30 mouse cellular contexts compared by ENCODE assay signal in the genomic region with DNA sequence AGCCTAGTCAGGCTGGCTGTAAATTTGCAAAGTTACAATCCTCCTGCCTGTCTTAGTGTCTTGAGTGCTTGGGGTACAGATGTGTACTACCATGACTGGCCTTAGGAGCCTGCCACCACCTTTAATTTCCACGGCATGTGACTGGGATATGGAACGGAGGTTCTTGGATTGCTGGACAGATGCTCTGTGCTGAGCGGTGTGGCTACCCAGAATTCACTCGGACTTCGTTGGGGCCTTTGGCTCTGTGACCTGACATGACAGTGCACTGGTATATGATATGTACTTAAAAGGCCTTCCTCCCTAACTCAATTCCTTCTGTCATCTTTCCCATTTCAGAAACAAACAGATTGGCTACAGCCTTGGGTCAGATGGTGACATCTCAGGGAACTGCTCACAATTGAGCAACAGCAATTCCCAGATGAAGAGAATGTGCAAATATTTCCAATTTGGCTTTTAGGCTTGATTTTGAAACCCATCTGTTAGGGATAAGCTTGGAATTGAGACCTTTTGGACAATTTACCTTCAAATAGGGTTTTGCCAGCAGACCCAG. TPM values are rescaled to one million over a fixed set of nuclear protein-coding genes. Genes with fewer than 3 reads are reported as not detected.
DNase-seq lines count a peak whose midpoint lies in the region; ATAC-seq and TF ChIP-seq lines count a peak whose summit lies in the region.
"Had no signal": no experiment of that assay in that cellular context is flagged by ENCODE, and none has a peak within 500 bp of the region (broad histone marks: within the 10 kb centered on the region; RNA-seq: fewer than 3 reads in every experiment).

No protein-coding gene starts in this region.

- peak; percentile 55 for DNase-seq in gastrocnemius, adult 18-20 months (ENCODE audit: low spot score)
- DNase-seq in gastrocnemius, postnatal 25 days, result no peak
- peak; percentile 22 for DNase-seq in liver, adult 2 months (ENCODE audit: extremely low read depth, low read depth, low spot score)
- DNase-seq in liver, embryonic 11.5 days (ENCODE audit: low spot score), result no peak
- no peak for DNase-seq in embryonic facial prominence, embryonic 14.5 days (ENCODE audit: low spot score)
- DNase-seq in natural killer cell, adult 2 months (ENCODE audit: low spot score in 2 of 2), result no peak
- DNase-seq: adrenal gland, postnatal 25 days; cerebellum, adult 11 months; cerebellum, adult 9-11 months; gastrocnemius, postnatal 10 days; heart, adult 2 months; kidney, postnatal 4 days; liver, embryonic 13.5 days; lung, adult 2 months; right cerebral cortex, adult 18-20 months; right cerebral cortex, postnatal 4 days; thymus, adult 18-20 months; thymus, postnatal 36 days had no signal

- WGBS in liver, adult 2 months, result 86% methylated on average over 5 of the region's 5 CpGs
- 89% methylated on average over 5 of the region's 5 CpGs for WGBS in liver, embryonic 11.5 days
- 86% methylated on average over 5 of the region's 5 CpGs for WGBS in embryonic facial prominence, embryonic 14.5 days

- no peak for TF ChIP-seq POLR2A in liver, adult 2 months (IDR thresholded peaks at IDR 0.05; ENCODE audit: extremely low read depth, insufficient read depth, low read length)

- no peak overlapping the region for H3K4me3 ChIP-seq in liver, adult 2 months (ENCODE audit: insufficient read depth, low read depth, low read length)
- H3K4me3 ChIP-seq in liver, embryonic 11.5 days (ENCODE audit: low read depth, low read length), result no peak overlapping the region
- no peak overlapping the region for H3K4me3 ChIP-seq in embryonic facial prominence, embryonic 14.5 days (ENCODE audit: low read depth, low read length)
- H3K4me3 ChIP-seq: forebrain, embryonic 12.5 days; heart, adult 2 months; heart, embryonic 15.5 days; liver, embryonic 13.5 days; megakaryocyte, embryonic 14.5 days; midbrain, embryonic 15.5 days; neural tube, embryonic 15.5 days; stomach, embryonic 15.5 days had no signal

- no peaks in the 10 kb centered on the region for H3K36me3 ChIP-seq in liver, adult 2 months (ENCODE audit: control insufficient read depth, insufficient read depth, low read length)
- H3K36me3 ChIP-seq in liver, embryonic 11.5 days (ENCODE audit: control insufficient read depth, insufficient read depth, low read length), result no peaks in the 10 kb centered on the region
- H3K36me3 ChIP-seq in embryonic facial prominence, embryonic 14.5 days (ENCODE audit: control insufficient read depth, insufficient read depth, low read length), result no peaks in the 10 kb centered on the region
- H3K36me3 ChIP-seq: forebrain, embryonic 12.5 days; heart, embryonic 15.5 days; liver, embryonic 13.5 days; midbrain, embryonic 15.5 days; neural tube, embryonic 15.5 days; stomach, embryonic 15.5 days had no signal

- H3K4me1 ChIP-seq in liver, adult 2 months (ENCODE audit: control insufficient read depth, insufficient read depth, low read length), result no peaks in the 10 kb centered on the region
- no peaks in the 10 kb centered on the region for H3K4me1 ChIP-seq in liver, embryonic 11.5 days (replicated peaks; ENCODE audit: control insufficient read depth, insufficient read depth, low read length)
- peaks cover 28% of the 10 kb centered on the region for H3K4me1 ChIP-seq in embryonic facial prominence, embryonic 14.5 days (ENCODE audit: control insufficient read depth, insufficient read depth, low read length)
- H3K4me1 ChIP-seq: liver, embryonic 13.5 days had no signal

- no peak overlapping the region for H3K9ac ChIP-seq in liver, adult 2 months (ENCODE audit: low read depth, low read length)
- no peak overlapping the region for H3K9ac ChIP-seq in liver, embryonic 11.5 days (ENCODE audit: low read depth, low read length)
- H3K9ac ChIP-seq in embryonic facial prominence, embryonic 14.5 days (ENCODE audit: low read depth, low read length), result no peak overlapping the region
- H3K9ac ChIP-seq: forebrain, embryonic 12.5 days; heart, embryonic 15.5 days; liver, embryonic 13.5 days; midbrain, embryonic 15.5 days; neural tube, embryonic 15.5 days; stomach, embryonic 15.5 days had no signal

- H3K4me2 ChIP-seq in liver, embryonic 11.5 days, result no peak overlapping the region
- H3K4me2 ChIP-seq in embryonic facial prominence, embryonic 14.5 days (ENCODE audit: low read depth, low read length), result no peak overlapping the region
- H3K4me2 ChIP-seq: forebrain, embryonic 12.5 days; heart, embryonic 15.5 days; liver, embryonic 13.5 days; midbrain, embryonic 15.5 days; neural tube, embryonic 15.5 days; stomach, embryonic 15.5 days had no signal

- ATAC-seq in liver, embryonic 11.5 days (replicated peaks; ENCODE audit: low FRiP score), result no peak
- no peak for ATAC-seq in embryonic facial prominence, embryonic 14.5 days (ENCODE audit: low read depth)
- no peak for ATAC-seq in erythroblast, adult 5-6 weeks (replicated peaks; ENCODE audit: low FRiP score, poor library complexity, severe bottlenecking)
- ATAC-seq: intestine, postnatal 0 days; midbrain, embryonic 15.5 days had no signal

- H3K27me3 ChIP-seq in liver, adult 2 months (ENCODE audit: control insufficient read depth, insufficient read depth, low read length), result peaks cover 2% of the 10 kb centered on the region; the same call in 1 of the 2 replicates
- H3K27me3 ChIP-seq in liver, embryonic 11.5 days (replicated peaks; ENCODE audit: control insufficient read depth, insufficient read depth, low read length), result peaks cover 23% of the 10 kb centered on the region
- H3K27me3 ChIP-seq in embryonic facial prominence, embryonic 14.5 days (replicated peaks; ENCODE audit: control insufficient read depth, insufficient read depth, low read length), result no peaks in the 10 kb centered on the region
- H3K27me3 ChIP-seq: forebrain, embryonic 12.5 days; heart, embryonic 15.5 days; midbrain, embryonic 15.5 days; neural tube, embryonic 15.5 days; stomach, embryonic 15.5 days had no signal

- H3K9me3 ChIP-seq in liver, embryonic 11.5 days (ENCODE audit: control insufficient read depth, low read length), result no peaks in the 10 kb centered on the region
- no peaks in the 10 kb centered on the region for H3K9me3 ChIP-seq in embryonic facial prominence, embryonic 14.5 days (ENCODE audit: control insufficient read depth, low read length)
- H3K9me3 ChIP-seq: forebrain, embryonic 12.5 days; heart, embryonic 15.5 days; liver, embryonic 13.5 days; megakaryocyte, embryonic 14.5 days; midbrain, embryonic 15.5 days; neural tube, embryonic 15.5 days; stomach, embryonic 15.5 days had no signal

- TF ChIP-seq CTCF in liver, adult 2 months (IDR thresholded peaks at IDR 0.05; ENCODE audit: low read depth, low read length), result no peak

- H3K27ac ChIP-seq in liver, adult 2 months (replicated peaks; ENCODE audit: insufficient read depth, low read depth, low read length), result no peak overlapping the region
- H3K27ac ChIP-seq in liver, embryonic 11.5 days (ENCODE audit: low read depth, low read length), result no peak overlapping the region
- H3K27ac ChIP-seq in embryonic facial prominence, embryonic 14.5 days (replicated peaks; ENCODE audit: low read depth, low read length), result peak overlapping the region; percentile 28; the same call in 1 of the 2 replicates
- H3K27ac ChIP-seq: forebrain, embryonic 12.5 days; heart, adult 2 months; heart, embryonic 15.5 days; liver, embryonic 13.5 days; midbrain, embryonic 15.5 days; neural tube, embryonic 15.5 days; stomach, embryonic 15.5 days had no signal

- no peaks in the 10 kb centered on the region for H3K79me2 ChIP-seq in liver, adult 2 months (ENCODE audit: control insufficient read depth, insufficient read depth, low read length)

RNA-seq across cellular contexts. Expression of a gene that starts 13.3 kb away (rescaled TPM):
- not detected for total RNA-seq in gastrocnemius, adult 18-20 months (2021)
- total RNA-seq in gastrocnemius, postnatal 25 days (2021), result not detected
- 6.5 and 32.6 TPM in 2 replicates for total RNA-seq in liver, adult 2 months (2014; rRNA removed)
- polyA plus RNA-seq in liver, adult 2 months (2012; rRNA removed), result 0.12 TPM in 1 of 2 replicates, not detected in the other
- polyA plus RNA-seq in liver, embryonic 11.5 days (2014; fragmentation: Nextera tagmentation; extraction: Ambion mirVana), result 1.7 and 1.9 TPM in 2 replicates
- polyA plus RNA-seq in embryonic facial prominence, embryonic 14.5 days (2014; fragmentation: Nextera tagmentation; extraction: Ambion mirVana), result 3.3 and 4.5 TPM in 2 replicates
- total RNA-seq in erythroblast, adult 5-6 weeks (2015; ENCODE audit: low replicate concordance), result not detected in 2 replicates
- not detected in 2 replicates for total RNA-seq in erythroblast, adult 5-6 weeks (2017; ENCODE audit: low replicate concordance)
- total RNA-seq: common myeloid progenitor, adult 5-6 weeks; heart, adult 2 months had no signal

RNA-seq across cellular contexts. Expression of a gene that starts 13.5 kb away (rescaled TPM):
- total RNA-seq in gastrocnemius, adult 18-20 months (2021), result not detected
- total RNA-seq in gastrocnemius, postnatal 25 days (2021), result not detected
- not detected in 2 replicates for total RNA-seq in liver, adult 2 months (2014; rRNA removed)
- polyA plus RNA-seq in liver, adult 2 months (2012; rRNA removed), result not detected in 2 replicates
- 0.44 and 0.45 TPM in 2 replicates for polyA plus RNA-seq in liver, embryonic 11.5 days (2014; fragmentation: Nextera tagmentation; extraction: Ambion mirVana)
- polyA plus RNA-seq in embryonic facial prominence, embryonic 14.5 days (2014; fragmentation: Nextera tagmentation; extraction: Ambion mirVana), result 3.0 and 3.4 TPM in 2 replicates
- not detected in 2 replicates for total RNA-seq in erythroblast, adult 5-6 weeks (2015; ENCODE audit: low replicate concordance)
- not detected in 2 replicates for total RNA-seq in erythroblast, adult 5-6 weeks (2017; ENCODE audit: low replicate concordance)
- total RNA-seq: common myeloid progenitor, adult 5-6 weeks; heart, adult 2 months had no signal
- polyA plus RNA-seq: heart, adult 2 months had no signal

RNA-seq across cellular contexts. Expression of a gene that starts 45.0 kb away (rescaled TPM):
- not detected for total RNA-seq in gastrocnemius, adult 18-20 months (2021)
- total RNA-seq in gastrocnemius, postnatal 25 days (2021), result under 1 TPM in 1 of 2 experiments, not detected in 1; 0.54 TPM
- 0.20 TPM in 1 of 2 replicates, not detected in the other for total RNA-seq in liver, adult 2 months (2014; rRNA removed)
- not detected in 2 replicates for polyA plus RNA-seq in liver, adult 2 months (2012; rRNA removed)
- 0.18 TPM in 1 of 2 replicates, not detected in the other for polyA plus RNA-seq in liver, embryonic 11.5 days (2014; fragmentation: Nextera tagmentation; extraction: Ambion mirVana)
- 0.51 TPM in 1 of 2 replicates, not detected in the other for polyA plus RNA-seq in embryonic facial prominence, embryonic 14.5 days (2014; fragmentation: Nextera tagmentation; extraction: Ambion mirVana)
- not detected in 2 replicates for total RNA-seq in erythroblast, adult 5-6 weeks (2015; ENCODE audit: low replicate concordance)
- total RNA-seq in erythroblast, adult 5-6 weeks (2017; ENCODE audit: low replicate concordance), result 1.3 TPM in 1 of 2 replicates, not detected in the other
- total RNA-seq: common myeloid progenitor, adult 5-6 weeks; heart, adult 2 months had no signal
- polyA plus RNA-seq: intestine, postnatal 0 days; lung, adult 2 months; neural tube, embryonic 15.5 days; stomach, embryonic 15.5 days had no signal

RNA-seq across cellular contexts. Expression of a gene that starts 45.1 kb away (rescaled TPM):
- total RNA-seq in gastrocnemius, adult 18-20 months (2021), result 10 to 100 TPM in 1 of 2 experiments, 1 to 10 TPM in 1; 9.6 to 10.8 TPM
- 1 to 10 TPM; 7.4 to 9.1 TPM for total RNA-seq in gastrocnemius, postnatal 25 days (2021)
- 9.2 and 12.0 TPM in 2 replicates for total RNA-seq in liver, adult 2 months (2014; rRNA removed)
- 18.4 and 23.5 TPM in 2 replicates for polyA plus RNA-seq in liver, adult 2 months (2012; rRNA removed)
- polyA plus RNA-seq in liver, embryonic 11.5 days (2014; fragmentation: Nextera tagmentation; extraction: Ambion mirVana), result 44.2 and 49.2 TPM in 2 replicates
- polyA plus RNA-seq in embryonic facial prominence, embryonic 14.5 days (2014; fragmentation: Nextera tagmentation; extraction: Ambion mirVana), result 31.0 and 36.9 TPM in 2 replicates
- total RNA-seq in erythroblast, adult 5-6 weeks (2015; ENCODE audit: low replicate concordance), result 19.4 and 22.2 TPM in 2 replicates
- 15.9 and 16.3 TPM in 2 replicates for total RNA-seq in erythroblast, adult 5-6 weeks (2017; ENCODE audit: low replicate concordance)

RNA-seq across cellular contexts. Expression of a gene that starts 56.1 kb away (rescaled TPM):
- not detected for total RNA-seq in gastrocnemius, adult 18-20 months (2021)
- not detected for total RNA-seq in gastrocnemius, postnatal 25 days (2021)
- not detected in 2 replicates for total RNA-seq in liver, adult 2 months (2014; rRNA removed)
- not detected in 2 replicates for polyA plus RNA-seq in liver, adult 2 months (2012; rRNA removed)
- 0.14 TPM in 1 of 2 replicates, not detected in the other for polyA plus RNA-seq in liver, embryonic 11.5 days (2014; fragmentation: Nextera tagmentation; extraction: Ambion mirVana)
- 0.92 and 1.3 TPM in 2 replicates for polyA plus RNA-seq in embryonic facial prominence, embryonic 14.5 days (2014; fragmentation: Nextera tagmentation; extraction: Ambion mirVana)
- total RNA-seq in erythroblast, adult 5-6 weeks (2015; ENCODE audit: low replicate concordance), result 1.3 TPM in 1 of 2 replicates, not detected in the other
- not detected in 2 replicates for total RNA-seq in erythroblast, adult 5-6 weeks (2017; ENCODE audit: low replicate concordance)
- total RNA-seq: adrenal gland, postnatal 25 days; common myeloid progenitor, adult 5-6 weeks; heart, adult 2 months; left cerebral cortex, adult 18-20 months; left cerebral cortex, postnatal 25 days had no signal
- polyA plus RNA-seq: heart, adult 2 months; hindbrain, embryonic 11.5 days; intestine, postnatal 0 days; liver, embryonic 13.5 days; lung, adult 2 months; midbrain, embryonic 15.5 days; neural tube, embryonic 15.5 days had no signal

Comparison
In these comparisons a context has a peak if more than half of its experiments do, and no peak if none do; other contexts are left out.
1. DNase-seq: peak in gastrocnemius, adult 18-20 months (single experiment) and liver, adult 2 months (single experiment); none in gastrocnemius, postnatal 25 days (single experiment), liver, embryonic 11.5 days (single experiment), embryonic facial prominence, embryonic 14.5 days (single experiment) and natural killer cell, adult 2 months (0 of 2).